Mouse (Mus musculus): ENCODE data around the gene Reln. TPM values are rescaled to one million over a fixed set of nuclear protein-coding genes. Genes with fewer than 3 reads are reported as not detected.

Reln gene
- total RNA-seq, 1 experiment from 2014 or later: 0.57 TPM

GRCm38 (mm10) chr5:21961796-21962195 is 382.7 kb downstream of the Reln start:
- ATAC-seq (replicated peaks; ENCODE audit: insufficient number of reproducible peaks, low FRiP score, low TSS enrichment, poor library complexity, severe bottlenecking): no peak

DNA sequence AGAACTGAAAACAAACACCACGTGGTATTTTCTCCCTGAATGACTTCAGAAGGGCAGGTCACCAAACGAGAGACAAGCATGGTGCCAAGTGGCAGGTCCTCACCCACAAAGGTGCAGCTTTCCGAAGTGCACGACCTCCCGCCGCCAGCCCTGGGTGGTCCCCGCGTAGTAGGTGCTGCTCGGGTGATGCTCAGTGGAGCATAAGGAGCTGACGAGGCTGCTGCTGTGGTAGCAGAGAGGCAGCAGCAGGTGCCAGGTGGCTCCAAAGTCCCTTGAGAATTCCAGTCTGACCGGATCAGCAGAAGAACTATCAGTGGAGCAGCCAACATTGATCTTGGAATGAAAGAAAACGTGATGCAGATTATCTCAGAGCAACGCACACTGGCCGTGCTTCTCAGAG is 384.4 kb downstream of the Reln start:
- no peak for ATAC-seq (replicated peaks; ENCODE audit: insufficient number of reproducible peaks, low FRiP score, low TSS enrichment, poor library complexity, severe bottlenecking)

GRCm38 (mm10) chr5:21957586-21957985 is 386.9 kb downstream of the Reln start:
- ATAC-seq (replicated peaks; ENCODE audit: insufficient number of reproducible peaks, low FRiP score, low TSS enrichment, poor library complexity, severe bottlenecking): no peak

DNA sequence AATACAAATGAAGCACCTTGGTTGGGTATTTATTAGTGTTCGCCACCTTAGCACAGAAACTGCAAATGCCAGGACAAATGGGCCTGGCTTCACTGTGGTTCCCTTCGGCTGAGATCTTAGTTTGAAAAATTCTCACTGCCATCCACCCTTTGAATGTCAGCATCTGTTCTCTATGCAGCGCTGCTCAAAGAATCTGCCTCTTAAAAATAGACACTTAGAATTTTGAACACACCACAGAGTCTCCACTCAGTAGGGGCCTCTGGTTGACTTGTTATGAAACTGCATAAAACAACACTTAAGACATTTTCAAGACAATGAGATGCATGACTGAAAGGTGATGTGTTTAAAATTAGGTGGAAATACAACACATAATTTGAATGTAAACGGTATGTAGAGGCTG is 387.4 kb downstream of the Reln start:
- ATAC-seq (replicated peaks; ENCODE audit: insufficient number of reproducible peaks, low FRiP score, low TSS enrichment, poor library complexity, severe bottlenecking): no peak

DNA sequence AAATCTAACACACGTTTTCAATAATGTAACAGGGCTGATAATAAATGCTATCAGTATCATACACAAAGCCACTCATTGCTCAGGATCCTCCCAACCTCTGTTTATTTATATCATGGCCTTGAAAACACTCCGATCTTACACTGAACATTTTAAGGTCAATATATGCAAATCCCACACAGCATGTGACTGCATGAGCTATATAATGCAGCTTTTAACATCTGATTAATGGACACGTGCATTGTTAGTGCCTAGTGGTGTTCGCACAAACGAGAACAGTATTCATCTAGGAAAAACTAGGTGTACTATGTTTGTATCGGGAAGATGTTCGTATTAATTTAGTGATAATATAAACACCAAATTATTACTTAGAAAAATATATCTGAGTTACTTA is 395.0 kb downstream of the Reln start:
- no peak for ATAC-seq (replicated peaks; ENCODE audit: insufficient number of reproducible peaks, low FRiP score, low TSS enrichment, poor library complexity, severe bottlenecking)

GRCm38 (mm10) chr5:21948736-21949506 is 395.6 kb downstream of the Reln start:
- no peak for ATAC-seq (replicated peaks; ENCODE audit: insufficient number of reproducible peaks, low FRiP score, low TSS enrichment, poor library complexity, severe bottlenecking)

DNA sequence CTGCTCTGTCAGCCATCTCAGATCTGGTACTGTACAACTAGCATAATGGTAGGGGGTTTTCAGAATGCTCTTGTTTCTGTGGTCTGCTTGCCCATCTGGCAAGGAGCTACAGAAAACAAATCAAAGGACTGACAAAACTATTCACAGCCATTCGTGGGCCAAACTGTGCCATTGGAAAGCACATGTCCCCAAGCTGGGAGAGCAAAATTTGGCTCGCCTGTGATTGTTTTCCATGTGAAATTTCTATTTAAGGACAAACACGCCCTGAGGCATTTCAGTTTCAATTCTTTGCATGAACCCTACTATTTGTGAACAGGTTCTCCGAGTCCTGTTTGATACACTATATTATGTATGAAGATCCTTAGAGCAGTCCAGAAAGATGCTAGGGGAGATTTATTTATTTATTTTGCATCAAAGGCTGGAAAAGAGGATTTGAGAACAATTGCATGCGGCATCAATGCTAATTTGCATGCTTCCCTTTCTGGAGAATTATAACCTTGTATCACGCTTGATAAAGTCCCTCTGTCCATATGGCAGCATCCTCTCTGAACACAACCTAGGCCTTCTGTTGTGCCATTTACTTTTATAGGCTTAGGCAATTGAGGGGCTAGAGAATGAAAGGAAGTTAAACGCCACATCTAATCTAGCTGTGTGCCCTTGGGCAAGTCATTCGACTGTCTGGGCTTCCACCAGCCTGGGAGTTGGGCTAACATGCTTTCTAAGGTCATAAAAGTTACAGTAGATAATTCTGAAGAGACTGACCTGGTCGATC is 396.7 kb downstream of the Reln start:
- ATAC-seq (replicated peaks; ENCODE audit: insufficient number of reproducible peaks, low FRiP score, low TSS enrichment, poor library complexity, severe bottlenecking): no peak

DNA sequence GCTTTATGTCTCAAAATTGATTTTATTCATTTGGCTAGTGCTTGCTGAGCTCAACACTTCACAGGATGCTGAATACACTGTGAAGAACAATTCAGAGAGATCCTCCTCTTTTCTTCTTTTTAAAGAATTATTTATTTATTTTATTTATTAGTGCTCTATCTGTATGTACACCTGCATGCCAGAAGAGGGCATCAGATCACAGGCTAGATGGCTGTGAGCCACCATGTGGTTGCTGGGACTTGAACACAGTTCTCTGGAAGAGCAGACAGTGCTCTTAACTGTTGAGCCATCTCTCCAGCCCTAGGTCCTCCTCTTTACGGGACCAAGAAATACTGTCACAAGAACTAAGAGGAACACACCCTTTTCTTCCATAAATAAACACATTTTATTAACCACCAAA is 399.9 kb downstream of the Reln start:
- ATAC-seq (replicated peaks; ENCODE audit: insufficient number of reproducible peaks, low FRiP score, low TSS enrichment, poor library complexity, severe bottlenecking): no peak

- ATAC-seq (replicated peaks; ENCODE audit: insufficient number of reproducible peaks, low FRiP score, low TSS enrichment, poor library complexity, severe bottlenecking): no peak
These were observed 405.1 kb downstream of the Reln start for GRCm38 (mm10) chr5:21939405-21939804.

DNA sequence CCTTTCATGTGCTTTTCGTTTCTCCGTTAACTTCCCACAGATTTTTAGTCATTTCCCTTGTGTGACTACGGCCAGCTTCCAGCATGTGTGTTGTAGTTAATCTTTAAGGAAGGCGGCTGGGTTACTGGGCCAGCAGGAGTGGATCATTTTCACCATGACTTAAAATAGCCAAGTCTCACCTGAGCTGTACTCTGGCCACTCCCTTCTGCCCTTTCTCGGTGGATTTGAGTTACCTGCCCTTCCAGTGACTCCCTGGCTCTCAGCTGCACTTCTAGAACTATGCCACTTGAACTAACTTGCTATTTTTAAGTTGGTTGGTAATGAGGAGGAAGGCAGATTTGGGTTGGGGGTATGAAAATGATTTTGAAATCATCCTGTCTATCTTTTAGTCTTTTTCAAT is 406.4 kb downstream of the Reln start:
- no peak for ATAC-seq (replicated peaks; ENCODE audit: insufficient number of reproducible peaks, low FRiP score, low TSS enrichment, poor library complexity, severe bottlenecking)

DNA sequence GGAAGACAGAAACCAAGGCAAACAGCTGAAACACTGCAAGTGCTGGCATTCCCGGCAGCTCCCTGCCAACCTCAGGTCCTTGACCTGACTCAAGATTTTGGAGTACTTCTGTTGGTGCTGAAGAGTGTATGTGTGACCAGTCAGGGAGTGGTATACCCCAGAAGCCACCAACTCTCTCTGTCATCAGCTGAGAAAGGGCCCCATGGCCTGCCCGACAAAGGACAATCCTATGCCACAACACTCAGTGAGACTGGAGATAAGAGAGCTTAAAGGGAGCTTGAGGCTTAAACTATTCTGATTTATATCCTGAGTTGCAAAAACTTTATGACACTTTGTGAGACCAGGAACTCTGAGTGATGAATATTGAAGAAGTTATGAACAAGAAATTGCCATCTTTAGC is 407.9 kb downstream of the Reln start:
- no peak for ATAC-seq (replicated peaks; ENCODE audit: insufficient number of reproducible peaks, low FRiP score, low TSS enrichment, poor library complexity, severe bottlenecking)

DNA sequence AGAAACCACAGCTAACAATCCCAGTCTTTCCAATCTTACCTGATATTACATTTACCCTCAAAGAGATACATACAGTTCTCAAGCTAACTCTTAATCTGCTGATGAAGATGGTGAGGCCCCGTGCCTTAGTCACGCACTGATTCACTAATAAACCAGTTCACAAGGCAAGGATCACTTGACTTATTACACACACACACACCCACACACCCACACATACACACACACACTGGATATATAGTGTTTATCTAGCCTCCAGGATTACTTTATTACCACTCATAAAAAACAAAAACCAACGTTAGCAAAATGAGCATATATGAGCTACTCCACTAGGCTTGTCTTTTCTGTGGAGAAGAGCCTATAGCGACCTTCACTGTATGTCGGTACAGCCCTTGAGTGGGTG is 408.4 kb downstream of the Reln start:
- no peak for ATAC-seq (replicated peaks; ENCODE audit: insufficient number of reproducible peaks, low FRiP score, low TSS enrichment, poor library complexity, severe bottlenecking)

DNA sequence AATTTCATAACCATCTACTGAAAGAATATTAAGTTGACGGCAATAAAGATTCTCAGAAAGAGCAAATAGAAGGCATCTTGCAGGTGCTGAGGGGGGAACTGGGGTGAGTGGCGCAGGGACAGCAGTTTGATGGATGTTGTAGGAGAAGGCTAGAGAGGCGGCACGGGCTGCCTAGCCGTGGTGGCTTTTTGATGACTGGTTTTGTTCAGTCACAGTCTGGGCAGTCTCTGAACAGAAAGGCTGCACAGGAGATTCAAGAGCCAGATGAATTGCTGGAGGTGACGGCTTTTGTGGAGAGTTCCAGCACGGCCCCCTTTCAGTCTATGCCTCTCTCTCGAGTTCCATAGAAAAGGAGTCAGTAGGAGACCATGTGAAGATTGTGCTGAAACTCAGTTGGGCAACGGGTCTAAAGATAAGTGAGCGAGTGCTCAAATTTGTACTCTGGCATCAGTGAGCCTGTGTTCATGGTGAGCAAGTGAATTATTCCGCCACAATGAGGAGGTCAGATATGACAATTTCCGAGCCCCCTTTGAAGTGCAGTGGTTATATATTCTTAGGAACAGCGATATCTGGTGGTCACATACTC is 409.6 kb downstream of the Reln start:
- ATAC-seq (replicated peaks; ENCODE audit: insufficient number of reproducible peaks, low FRiP score, low TSS enrichment, poor library complexity, severe bottlenecking): no peak

GRCm38 (mm10) chr5:21934173-21934698 is 410.3 kb downstream of the Reln start:
- no peak for ATAC-seq (replicated peaks; ENCODE audit: insufficient number of reproducible peaks, low FRiP score, low TSS enrichment, poor library complexity, severe bottlenecking)

- no peak for ATAC-seq (replicated peaks; ENCODE audit: insufficient number of reproducible peaks, low FRiP score, low TSS enrichment, poor library complexity, severe bottlenecking)
These were observed 411.0 kb downstream of the Reln start for GRCm38 (mm10) chr5:21933340-21934075.

- no peak for ATAC-seq (replicated peaks; ENCODE audit: insufficient number of reproducible peaks, low FRiP score, low TSS enrichment, poor library complexity, severe bottlenecking)
These were observed 413.4 kb downstream of the Reln start for GRCm38 (mm10) chr5:21931151-21931550.

DNA sequence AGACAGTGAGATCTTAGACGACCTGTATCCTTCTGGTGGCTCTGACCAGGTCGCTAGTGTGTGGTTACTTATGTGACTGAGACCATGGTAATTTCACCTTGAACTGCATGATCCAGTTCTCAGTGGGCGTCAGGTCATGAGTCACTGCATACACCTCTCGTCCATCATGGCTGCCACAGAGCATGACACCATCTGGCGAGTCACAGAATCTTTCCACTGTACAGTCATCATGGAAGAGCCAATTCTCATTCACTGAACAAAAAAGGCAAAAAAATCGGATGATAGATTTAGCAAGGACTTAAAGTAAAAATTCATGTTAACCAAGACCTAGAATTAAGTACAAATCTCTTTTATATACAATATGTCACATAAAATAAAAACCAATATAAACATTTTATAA is 424.2 kb downstream of the Reln start:
- ATAC-seq (replicated peaks; ENCODE audit: insufficient number of reproducible peaks, low FRiP score, low TSS enrichment, poor library complexity, severe bottlenecking): no peak

- ATAC-seq (replicated peaks; ENCODE audit: insufficient number of reproducible peaks, low FRiP score, low TSS enrichment, poor library complexity, severe bottlenecking): no peak
These were observed 425.2 kb downstream of the Reln start for GRCm38 (mm10) chr5:21919281-21919780.

GRCm38 (mm10) chr5:21915973-21916372 is 428.5 kb downstream of the Reln start:
- no peak for ATAC-seq (replicated peaks; ENCODE audit: insufficient number of reproducible peaks, low FRiP score, low TSS enrichment, poor library complexity, severe bottlenecking)

Measured in monocyte, adult 5-6 weeks (primary cell).